Mouse (Mus musculus): ENCODE data around the gene Ms4a4d.

Gene Ms4a4d

DNA sequence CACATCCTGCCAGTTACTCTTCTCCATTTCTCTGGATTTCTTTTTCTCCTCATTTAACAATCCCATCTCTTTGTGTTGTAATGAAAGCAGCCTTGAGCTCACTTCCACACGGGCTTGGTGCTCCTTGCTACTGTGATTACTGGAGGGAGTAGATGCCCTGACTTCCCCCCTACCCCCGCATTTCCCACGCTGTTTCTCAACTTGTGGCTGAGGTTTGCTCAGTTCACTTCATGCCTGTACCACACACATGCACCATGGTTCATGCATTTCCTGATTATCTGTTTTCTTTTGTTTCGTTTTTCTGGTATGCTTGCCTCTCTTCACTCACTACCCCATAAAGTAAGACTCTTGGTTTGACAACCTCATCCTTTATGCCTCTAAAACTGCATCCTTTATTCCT lies 52.6 kb downstream of the Ms4a4d start:
- peak; percentile 26 to 35 for DNase-seq

DNA sequence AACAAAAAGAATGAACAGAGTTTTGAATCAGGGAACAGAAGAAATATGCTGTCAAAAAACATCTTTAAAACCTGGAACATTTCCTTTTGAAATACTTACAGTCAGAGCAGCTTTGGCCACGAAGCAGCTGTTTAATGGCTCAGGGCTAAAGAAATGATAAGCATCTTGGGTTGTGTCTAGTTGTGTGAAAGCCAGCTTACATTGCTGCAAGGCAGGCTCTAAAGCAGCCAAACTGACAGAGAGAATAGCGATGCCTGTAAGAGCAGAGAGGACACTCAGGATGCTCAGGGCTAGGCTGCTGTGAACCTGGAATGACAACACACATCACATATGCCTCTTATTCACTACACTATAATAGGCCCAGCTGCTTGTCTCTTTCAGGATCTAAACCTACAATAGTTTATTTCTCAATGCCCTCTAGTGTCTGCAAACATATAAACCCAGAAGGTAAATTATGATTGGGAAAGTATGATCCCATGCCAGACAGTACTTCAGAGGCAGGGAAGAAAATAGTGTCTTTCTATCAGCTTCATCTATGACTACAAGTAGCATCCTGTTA lies 53.4 kb downstream of the Ms4a4d start:
- DNase-seq = no peak

DNA sequence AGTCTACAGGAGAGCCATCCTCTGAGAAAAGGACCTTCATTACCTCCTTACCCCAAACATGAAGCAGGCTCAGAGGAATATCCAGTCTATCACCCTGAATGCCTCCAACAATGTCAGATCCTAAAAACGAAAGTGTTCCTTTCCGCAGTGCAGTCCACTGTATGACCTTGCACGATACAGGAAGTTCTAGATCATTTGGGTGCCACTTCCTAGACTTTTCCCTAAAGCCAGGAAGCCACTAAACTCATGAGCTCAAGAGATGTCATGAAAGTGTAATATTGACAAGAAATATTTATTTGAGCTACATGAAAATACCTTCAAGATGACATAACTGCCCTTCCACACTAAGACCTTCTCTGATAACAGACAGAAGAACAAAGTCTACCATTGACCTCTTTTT lies 64.7 kb downstream of the Ms4a4d start:
- DNase-seq = no peak

DNA sequence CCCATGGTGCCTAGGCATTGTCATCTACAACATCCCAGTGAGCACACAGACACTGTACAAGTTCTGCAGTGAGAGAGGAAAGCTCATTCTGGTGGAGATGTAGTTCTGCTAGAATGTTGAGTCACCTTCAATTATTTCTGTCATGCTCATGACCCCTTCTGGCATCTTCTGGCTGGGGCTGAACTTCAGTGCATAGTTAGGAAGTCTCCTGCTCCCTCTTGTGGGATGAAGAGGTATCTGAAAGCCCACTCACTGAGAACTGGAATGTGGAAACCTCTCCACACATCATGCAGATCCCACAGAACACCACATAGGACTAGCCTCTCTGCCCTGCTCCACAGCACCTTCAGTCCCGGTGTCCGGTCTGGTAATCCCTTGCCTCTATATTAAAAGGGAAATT lies 65.4 kb downstream of the Ms4a4d start:
- DNase-seq = peak; percentile 12 to 35

DNA sequence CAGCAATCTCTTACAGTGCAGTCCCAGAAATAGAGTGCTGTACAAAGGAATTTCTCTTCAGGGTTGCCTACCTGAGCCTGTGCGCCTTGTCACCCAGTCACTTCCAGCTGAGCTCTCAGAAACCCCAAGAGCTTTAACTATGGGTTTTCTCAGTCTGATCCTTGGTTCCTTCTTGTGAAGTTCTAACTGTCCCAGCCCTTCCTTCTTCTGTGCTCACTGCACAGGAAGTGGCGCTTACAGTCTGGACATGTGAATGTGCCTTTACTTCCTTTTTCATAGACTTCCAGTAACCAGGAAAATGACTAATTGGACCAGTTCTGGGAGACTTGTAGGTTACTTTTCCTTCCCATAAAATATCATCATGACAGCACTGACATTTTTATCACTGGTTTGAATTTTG lies 68.0 kb downstream of the Ms4a4d start, which contains the start of gene Ms4a6d:
Gene Ms4a6d (minus strand): TSS at position 247 of the 400 bp plus-strand sequence.
- no peak for DNase-seq
